Mouse (Mus musculus): ENCODE results near the gene Caprin2. TPM values are rescaled to one million over a fixed set of nuclear protein-coding genes. Genes with fewer than 3 reads are reported as not detected.

Caprin2 gene
- polyA plus RNA-seq, 1 experiment = 9.5 TPM

DNA sequence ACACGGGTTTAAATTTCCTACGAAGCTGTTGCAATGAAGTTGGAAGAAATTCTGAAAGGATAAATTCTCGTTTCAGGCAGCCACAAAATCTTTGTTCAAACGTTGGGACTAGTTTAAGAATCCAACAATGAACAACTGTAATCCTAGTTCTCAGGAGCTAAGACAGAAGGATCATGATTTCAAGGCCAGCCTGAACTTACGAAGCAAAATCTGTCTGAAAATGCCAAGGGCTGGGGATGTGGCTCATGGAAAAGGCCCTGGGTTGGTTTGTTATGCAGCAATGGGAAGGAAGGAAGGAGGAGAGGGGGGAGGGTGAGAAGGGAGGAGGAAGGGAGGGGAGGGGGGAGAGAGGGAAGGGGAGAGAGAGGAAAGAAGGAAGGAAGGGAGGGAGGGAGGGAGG lies 79.3 kb downstream of the Caprin2 start:
- Histone ChIP-seq H3K27me3 (ENCODE audit: control insufficient read depth, insufficient read depth, low read length) (no peaks in the 10 kb centered on the region), H3K36me3 (ENCODE audit: control insufficient read depth, insufficient read depth, low read length) (peaks cover 24% of the 10 kb centered on the region), H3K27ac (ENCODE audit: control insufficient read depth, insufficient read depth, low read length) (no peak overlapping the region), H3K4me1 (replicated peaks; ENCODE audit: control insufficient read depth, insufficient read depth, low read length) (no peaks in the 10 kb centered on the region), H3K4me3 (ENCODE audit: control insufficient read depth, insufficient read depth, low read length) (no peak overlapping the region)
- 90% methylated on average over 5 of the region's 5 CpGs for WGBS
- no peak for DNase-seq
- no peak for TF ChIP-seq CTCF (IDR thresholded peaks at IDR 0.05; ENCODE audit: borderline replicate concordance, control insufficient read depth, extremely low read depth, insufficient read depth, low read length, poor library complexity)
- TF ChIP-seq POLR2A (IDR thresholded peaks at IDR 0.05; ENCODE audit: control insufficient read depth, extremely low read depth, insufficient read depth, low read length, poor library complexity) = no peak

DNA sequence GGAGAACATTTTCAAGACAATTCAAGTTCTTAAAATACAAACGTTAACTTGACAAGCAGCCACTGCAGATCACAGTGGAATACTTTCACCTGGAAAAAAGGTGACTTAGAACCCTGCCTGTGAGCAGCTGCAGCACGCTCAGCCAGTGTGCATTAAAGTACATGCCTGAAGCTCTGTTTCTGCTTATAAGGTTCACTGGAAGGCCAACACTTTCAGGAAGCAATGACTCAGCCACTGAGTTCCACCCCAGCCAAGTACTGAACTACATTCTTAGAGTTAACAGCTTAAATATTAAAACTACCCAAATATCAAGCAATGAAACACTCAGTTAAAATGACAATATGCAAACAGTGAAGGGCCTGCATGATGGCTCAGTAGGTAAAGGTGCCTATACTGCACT lies 84.9 kb downstream of the Caprin2 start:
- no peak overlapping the region for H3K27ac ChIP-seq (ENCODE audit: control insufficient read depth, insufficient read depth, low read length)
- WGBS = 90% methylated on average over 2 of the region's 2 CpGs
- no peak overlapping the region for H3K4me3 ChIP-seq (ENCODE audit: control insufficient read depth, insufficient read depth, low read length)
- no peaks in the 10 kb centered on the region for H3K27me3 ChIP-seq (ENCODE audit: control insufficient read depth, insufficient read depth, low read length)
- no peaks in the 10 kb centered on the region for H3K4me1 ChIP-seq (replicated peaks; ENCODE audit: control insufficient read depth, insufficient read depth, low read length)
- TF ChIP-seq CTCF (IDR thresholded peaks at IDR 0.05; ENCODE audit: borderline replicate concordance, control insufficient read depth, extremely low read depth, insufficient read depth, low read length, poor library complexity) = no peak
- no peak for TF ChIP-seq POLR2A (IDR thresholded peaks at IDR 0.05; ENCODE audit: control insufficient read depth, extremely low read depth, insufficient read depth, low read length, poor library complexity)
- DNase-seq = no peak
- H3K36me3 ChIP-seq (ENCODE audit: control insufficient read depth, insufficient read depth, low read length) = peaks cover 21% of the 10 kb centered on the region

DNA sequence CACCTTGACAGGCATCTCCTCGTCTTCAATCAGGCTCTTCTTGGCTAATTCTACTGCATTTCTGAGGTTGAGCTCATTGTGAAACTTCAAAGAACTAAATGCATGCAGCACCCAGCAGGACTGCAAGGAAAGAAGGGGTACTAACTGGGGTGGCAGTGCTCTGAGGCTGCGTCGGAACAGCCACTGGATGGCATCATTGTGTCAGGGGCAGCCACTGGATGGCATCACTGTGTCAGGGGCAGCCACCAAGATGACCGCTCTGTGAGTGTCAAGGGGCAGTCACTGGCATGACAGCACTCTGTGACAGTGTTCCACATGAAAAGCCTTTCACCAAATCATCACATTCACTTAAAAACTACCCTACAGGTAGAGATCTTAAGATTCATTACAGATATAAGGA lies 96.3 kb downstream of the Caprin2 start:
- TF ChIP-seq CTCF (IDR thresholded peaks at IDR 0.05; ENCODE audit: borderline replicate concordance, control insufficient read depth, extremely low read depth, insufficient read depth, low read length, poor library complexity) = no peak
- H3K4me1 ChIP-seq (replicated peaks; ENCODE audit: control insufficient read depth, insufficient read depth, low read length) = no peaks in the 10 kb centered on the region
- WGBS = 99% methylated on average over 4 of the region's 4 CpGs
- peaks cover 48% of the 10 kb centered on the region for H3K36me3 ChIP-seq (ENCODE audit: control insufficient read depth, insufficient read depth, low read length)
- no peak overlapping the region for H3K27ac ChIP-seq (ENCODE audit: control insufficient read depth, insufficient read depth, low read length)
- no peaks in the 10 kb centered on the region for H3K27me3 ChIP-seq (ENCODE audit: control insufficient read depth, insufficient read depth, low read length)
- no peak for DNase-seq
- no peak overlapping the region for H3K4me3 ChIP-seq (ENCODE audit: control insufficient read depth, insufficient read depth, low read length)

DNA sequence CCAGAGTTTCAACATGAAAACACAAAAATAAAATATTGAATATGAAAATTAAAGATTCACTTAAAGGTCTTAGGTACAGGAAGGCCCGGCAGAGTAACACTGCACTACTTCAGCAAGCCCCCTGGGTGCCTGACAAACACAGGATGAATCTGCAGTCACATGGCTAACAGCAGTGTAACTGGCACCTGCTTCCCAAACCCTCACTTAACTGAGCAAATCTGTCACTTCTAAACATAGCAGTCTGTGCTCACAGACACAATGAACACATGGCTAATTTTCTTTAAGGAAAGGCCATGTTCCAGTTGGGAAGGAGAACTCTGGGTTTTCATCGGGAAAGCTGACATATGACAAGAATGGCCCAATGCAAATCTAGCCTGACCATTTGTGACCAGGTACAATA lies 100.9 kb downstream of the Caprin2 start:
- DNase-seq = no peak
- TF ChIP-seq POLR2A (IDR thresholded peaks at IDR 0.05; ENCODE audit: control insufficient read depth, extremely low read depth, insufficient read depth, low read length, poor library complexity) (no peak), CTCF (IDR thresholded peaks at IDR 0.05; ENCODE audit: borderline replicate concordance, control insufficient read depth, extremely low read depth, insufficient read depth, low read length, poor library complexity) (no peak)
- Histone ChIP-seq H3K4me3 (ENCODE audit: control insufficient read depth, insufficient read depth, low read length) (no peak overlapping the region), H3K27me3 (ENCODE audit: control insufficient read depth, insufficient read depth, low read length) (no peaks in the 10 kb centered on the region), H3K4me1 (replicated peaks; ENCODE audit: control insufficient read depth, insufficient read depth, low read length) (no peaks in the 10 kb centered on the region), H3K36me3 (ENCODE audit: control insufficient read depth, insufficient read depth, low read length) (peaks cover 28% of the 10 kb centered on the region), H3K27ac (ENCODE audit: control insufficient read depth, insufficient read depth, low read length) (no peak overlapping the region)
- WGBS = 91% methylated on average over 2 of the region's 2 CpGs

Other genes with a start within 250 kb of the Caprin2 start
- 12.0 and 12.6 TPM in 2 replicates for gene Ipo8, start 64.8 kb downstream of the Caprin2 start, polyA plus RNA-seq (2012; rRNA removed)
- 7.8 and 8.9 TPM in 2 replicates for gene Sinhcaf, start 50.2 kb upstream of the Caprin2 start, polyA plus RNA-seq (2012; rRNA removed)
- gene Dennd5b, start 205.4 kb upstream of the Caprin2 start, polyA plus RNA-seq (2012; rRNA removed) = 1.6 and 1.7 TPM in 2 replicates
- not detected in 2 replicates for gene Gm10203, start 233.9 kb upstream of the Caprin2 start, polyA plus RNA-seq (2012; rRNA removed)
- gene Etfbkmt, start 243.6 kb upstream of the Caprin2 start, polyA plus RNA-seq (2012; rRNA removed) = 5.1 and 6.2 TPM in 2 replicates

Measured in thymus, adult 2 months (tissue).